Mouse (Mus musculus): ENCODE data around the gene Spns3.

- TF ChIP-seq CTCF (IDR thresholded peaks at IDR 0.05; ENCODE audit: low read depth, low read length) (no peak), POLR2A (IDR thresholded peaks at IDR 0.05; ENCODE audit: insufficient read depth, low read length) (no peak)
Observed at GRCm38 (mm10) chr11:72458502-72458901, 91.8 kb downstream of the Spns3 start.

All from ES-Bruce4 (cell line).